Mouse (Mus musculus): Measurements from ENCODE around the gene Mrto4. TPM values are rescaled to one million over a fixed set of nuclear protein-coding genes. Genes with fewer than 3 reads are reported as not detected.
A peak's percentile ranks its signal among the peaks of the same experiment; 100 is the strongest.

Gene Mrto4
- polyA plus RNA-seq, 1 experiment from 2014 or later = 259 TPM

DNA sequence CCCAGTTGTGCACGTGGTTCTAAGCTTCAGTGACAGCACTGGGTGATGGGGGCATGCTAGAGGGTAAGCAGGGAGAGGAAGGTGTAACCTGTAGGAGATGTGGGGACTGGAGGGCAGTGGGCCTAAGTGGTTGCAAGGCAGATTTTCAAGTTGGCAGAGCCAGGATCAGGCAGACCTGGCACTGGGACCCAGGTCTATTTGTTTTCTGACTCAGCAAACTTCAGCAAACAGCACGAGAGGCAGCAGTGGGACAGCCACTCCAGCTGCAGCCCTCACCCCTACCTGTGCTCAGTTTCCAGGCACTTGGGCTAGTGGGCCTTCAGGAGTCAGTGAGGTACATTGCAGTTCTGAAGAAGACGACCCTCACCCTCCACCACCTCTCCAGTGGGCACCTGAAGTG is 4.8 kb upstream of the Mrto4 start:
- WGBS = 84% methylated on average over 3 of the region's 3 CpGs
- peaks cover 22% of the 10 kb centered on the region for H3K4me1 ChIP-seq (replicated peaks; ENCODE audit: control insufficient read depth, insufficient read depth, low read length)
- ATAC-seq (replicated peaks; ENCODE audit: low FRiP score) (no peak), DNase-seq (ENCODE audit: low spot score) (no peak)
- no peak overlapping the region for H3K27ac ChIP-seq (ENCODE audit: low read depth, low read length)
- no peak overlapping the region for H3K9ac ChIP-seq (ENCODE audit: low read depth, low read length)
- no peak overlapping the region for H3K4me2 ChIP-seq
- no peak overlapping the region for H3K4me3 ChIP-seq (ENCODE audit: low read depth, low read length)
- H3K27me3 ChIP-seq (replicated peaks; ENCODE audit: control insufficient read depth, insufficient read depth, low read length) = no peaks in the 10 kb centered on the region
- no peaks in the 10 kb centered on the region for H3K9me3 ChIP-seq (ENCODE audit: control insufficient read depth, low read length)
- H3K36me3 ChIP-seq (ENCODE audit: control insufficient read depth, insufficient read depth, low read length) = peaks cover 39% of the 10 kb centered on the region

- peak overlapping the region; percentile 72 for H3K9ac ChIP-seq (ENCODE audit: low read depth, low read length)
- peak overlapping the region; percentile 93; the same call in 1 of the 2 replicates for H3K27ac ChIP-seq (ENCODE audit: low read depth, low read length)
- H3K4me1 ChIP-seq (replicated peaks; ENCODE audit: control insufficient read depth, insufficient read depth, low read length) = peaks cover 14% of the 10 kb centered on the region
- H3K9me3 ChIP-seq (ENCODE audit: control insufficient read depth, low read length) = no peaks in the 10 kb centered on the region
- H3K4me3 ChIP-seq (ENCODE audit: low read depth, low read length) = peak overlapping the region; percentile 68
- peak overlapping the region; percentile 86 for H3K4me2 ChIP-seq
- H3K36me3 ChIP-seq (ENCODE audit: control insufficient read depth, insufficient read depth, low read length) = peaks cover 30% of the 10 kb centered on the region
- ATAC-seq (replicated peaks; ENCODE audit: low FRiP score) = peak; percentile 44
- H3K27me3 ChIP-seq (replicated peaks; ENCODE audit: control insufficient read depth, insufficient read depth, low read length) = no peaks in the 10 kb centered on the region
- under 1% methylated on average over 7 of the region's 7 CpGs for WGBS
- DNase-seq (ENCODE audit: low spot score) = no peak
These were observed 456 bp upstream of the Mrto4 start for GRCm38 (mm10) chr4:139352832-139353231.

- H3K4me2 ChIP-seq = no peak overlapping the region
- peaks cover 34% of the 10 kb centered on the region for H3K36me3 ChIP-seq (ENCODE audit: control insufficient read depth, insufficient read depth, low read length)
- H3K4me1 ChIP-seq (replicated peaks; ENCODE audit: control insufficient read depth, insufficient read depth, low read length) = peaks cover 6% of the 10 kb centered on the region
- no peaks in the 10 kb centered on the region for H3K27me3 ChIP-seq (replicated peaks; ENCODE audit: control insufficient read depth, insufficient read depth, low read length)
- ATAC-seq (replicated peaks; ENCODE audit: low FRiP score) (no peak), DNase-seq (ENCODE audit: low spot score) (no peak)
- H3K9ac ChIP-seq (ENCODE audit: low read depth, low read length) = no peak overlapping the region
- no peak overlapping the region for H3K27ac ChIP-seq (ENCODE audit: low read depth, low read length)
- no peak overlapping the region for H3K4me3 ChIP-seq (ENCODE audit: low read depth, low read length)
- WGBS = 86% methylated on average over 23 of the region's 23 CpGs
- no peaks in the 10 kb centered on the region for H3K9me3 ChIP-seq (ENCODE audit: control insufficient read depth, low read length)
These were observed 6.9 kb downstream of the Mrto4 start for GRCm38 (mm10) chr4:139345416-139346019.

- no peaks in the 10 kb centered on the region for H3K9me3 ChIP-seq (ENCODE audit: control insufficient read depth, low read length)
- DNase-seq (ENCODE audit: low spot score) (no peak), ATAC-seq (replicated peaks; ENCODE audit: low FRiP score) (no peak)
- no peak overlapping the region for H3K9ac ChIP-seq (ENCODE audit: low read depth, low read length)
- H3K4me3 ChIP-seq (ENCODE audit: low read depth, low read length) = no peak overlapping the region
- 72% methylated on average over 5 of the region's 5 CpGs for WGBS
- H3K27me3 ChIP-seq (replicated peaks; ENCODE audit: control insufficient read depth, insufficient read depth, low read length) = no peaks in the 10 kb centered on the region
- H3K36me3 ChIP-seq (ENCODE audit: control insufficient read depth, insufficient read depth, low read length) = peaks cover 25% of the 10 kb centered on the region
- H3K4me1 ChIP-seq (replicated peaks; ENCODE audit: control insufficient read depth, insufficient read depth, low read length) = peaks cover 4% of the 10 kb centered on the region; the same call in 1 of the 2 replicates
- H3K4me2 ChIP-seq = no peak overlapping the region; the same call in 1 of the 2 replicates
- no peak overlapping the region; the same call in 1 of the 2 replicates for H3K27ac ChIP-seq (ENCODE audit: low read depth, low read length)
These were observed 8.7 kb downstream of the Mrto4 start for GRCm38 (mm10) chr4:139343718-139344117.

DNA sequence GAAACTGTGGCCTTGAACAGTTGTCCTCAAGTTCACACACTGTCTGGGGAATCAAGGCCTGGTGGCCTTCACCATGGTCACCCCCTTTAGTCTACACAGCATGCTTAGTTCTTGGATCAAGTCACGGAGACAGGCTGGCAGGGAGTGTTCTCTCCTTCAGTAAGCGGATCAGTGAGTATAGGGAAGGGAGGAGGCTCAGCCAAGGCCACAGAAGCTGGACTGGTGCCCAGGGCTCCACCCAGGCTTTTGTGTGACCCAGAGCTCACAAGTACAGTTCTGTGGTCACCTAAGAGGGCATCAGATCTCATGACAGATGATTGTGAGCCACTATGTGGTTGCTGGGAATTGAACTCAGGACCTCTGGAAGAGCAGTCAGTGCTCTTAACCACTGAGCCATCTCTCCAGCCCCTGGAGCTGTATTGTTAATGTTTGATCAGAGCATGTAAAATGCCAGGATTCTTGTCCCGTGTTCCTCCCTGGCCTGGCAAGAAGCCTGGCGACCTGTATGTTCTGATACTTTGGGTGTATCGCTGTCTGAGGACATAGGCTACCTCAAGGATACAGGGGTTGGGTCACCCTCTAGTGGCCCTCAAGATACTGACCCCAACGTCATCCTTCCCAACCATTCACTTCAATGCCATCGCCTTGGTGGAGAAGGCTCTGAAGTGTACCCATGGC is 10.7 kb downstream of the Mrto4 start:
- H3K9ac ChIP-seq (ENCODE audit: low read depth, low read length) = no peak overlapping the region

GRCm38 (mm10) chr4:139340835-139341234 is 11.5 kb downstream of the Mrto4 start:
- 73% methylated on average over 4 of the region's 4 CpGs for WGBS

More for the DNA sequence above, 10.7 kb downstream of the Mrto4 start:
- DNase-seq (ENCODE audit: low spot score) (no peak), ATAC-seq (replicated peaks; ENCODE audit: low FRiP score) (no peak)
- Histone ChIP-seq H3K36me3 (ENCODE audit: control insufficient read depth, insufficient read depth, low read length) (peaks cover 8% of the 10 kb centered on the region), H3K27ac (ENCODE audit: low read depth, low read length) (no peak overlapping the region), H3K9me3 (ENCODE audit: control insufficient read depth, low read length) (no peaks in the 10 kb centered on the region), H3K27me3 (replicated peaks; ENCODE audit: control insufficient read depth, insufficient read depth, low read length) (0 out of 2 replicates have a peak, but pooled peaks cover 2% of the 10 kb centered on the region), H3K4me2 (no peak overlapping the region), H3K4me1 (replicated peaks; ENCODE audit: control insufficient read depth, insufficient read depth, low read length) (peaks cover 6% of the 10 kb centered on the region; the same call in 1 of the 2 replicates), H3K4me3 (ENCODE audit: low read depth, low read length) (no peak overlapping the region)
- 88% methylated on average over 7 of the region's 7 CpGs for WGBS

GRCm38 (mm10) chr4:139338145-139338544 is 14.2 kb downstream of the Mrto4 start:
- H3K4me2 ChIP-seq = peak overlapping the region; percentile 39
- no peaks in the 10 kb centered on the region for H3K36me3 ChIP-seq (ENCODE audit: control insufficient read depth, insufficient read depth, low read length)
- no peak overlapping the region for H3K4me3 ChIP-seq (ENCODE audit: low read depth, low read length)
- H3K27me3 ChIP-seq (replicated peaks; ENCODE audit: control insufficient read depth, insufficient read depth, low read length) = 0 out of 2 replicates have a peak, but pooled peaks cover 2% of the 10 kb centered on the region
- H3K9me3 ChIP-seq (ENCODE audit: control insufficient read depth, low read length) = no peaks in the 10 kb centered on the region
- no peak overlapping the region for H3K9ac ChIP-seq (ENCODE audit: low read depth, low read length)
- peaks cover 2% of the 10 kb centered on the region; the same call in 1 of the 2 replicates for H3K4me1 ChIP-seq (replicated peaks; ENCODE audit: control insufficient read depth, insufficient read depth, low read length)
- DNase-seq (ENCODE audit: low spot score) (no peak), ATAC-seq (replicated peaks; ENCODE audit: low FRiP score) (no peak)
- 43% methylated on average over 33 of the region's 33 CpGs for WGBS
- no peak overlapping the region for H3K27ac ChIP-seq (ENCODE audit: low read depth, low read length)

More at GRCm38 (mm10) chr4:139340835-139341234, 11.5 kb downstream of the Mrto4 start:
- Histone ChIP-seq H3K4me3 (ENCODE audit: low read depth, low read length) (no peak overlapping the region), H3K36me3 (ENCODE audit: control insufficient read depth, insufficient read depth, low read length) (0 out of 2 replicates have a peak, but pooled peaks cover 3% of the 10 kb centered on the region), H3K4me1 (replicated peaks; ENCODE audit: control insufficient read depth, insufficient read depth, low read length) (peaks cover 7% of the 10 kb centered on the region; the same call in 1 of the 2 replicates), H3K9me3 (ENCODE audit: control insufficient read depth, low read length) (no peaks in the 10 kb centered on the region), H3K27ac (ENCODE audit: low read depth, low read length) (no peak overlapping the region), H3K4me2 (no peak overlapping the region), H3K9ac (ENCODE audit: low read depth, low read length) (no peak overlapping the region), H3K27me3 (replicated peaks; ENCODE audit: control insufficient read depth, insufficient read depth, low read length) (0 out of 2 replicates have a peak, but pooled peaks cover 2% of the 10 kb centered on the region)
- DNase-seq (ENCODE audit: low spot score) (no peak), ATAC-seq (replicated peaks; ENCODE audit: low FRiP score) (no peak)

DNA sequence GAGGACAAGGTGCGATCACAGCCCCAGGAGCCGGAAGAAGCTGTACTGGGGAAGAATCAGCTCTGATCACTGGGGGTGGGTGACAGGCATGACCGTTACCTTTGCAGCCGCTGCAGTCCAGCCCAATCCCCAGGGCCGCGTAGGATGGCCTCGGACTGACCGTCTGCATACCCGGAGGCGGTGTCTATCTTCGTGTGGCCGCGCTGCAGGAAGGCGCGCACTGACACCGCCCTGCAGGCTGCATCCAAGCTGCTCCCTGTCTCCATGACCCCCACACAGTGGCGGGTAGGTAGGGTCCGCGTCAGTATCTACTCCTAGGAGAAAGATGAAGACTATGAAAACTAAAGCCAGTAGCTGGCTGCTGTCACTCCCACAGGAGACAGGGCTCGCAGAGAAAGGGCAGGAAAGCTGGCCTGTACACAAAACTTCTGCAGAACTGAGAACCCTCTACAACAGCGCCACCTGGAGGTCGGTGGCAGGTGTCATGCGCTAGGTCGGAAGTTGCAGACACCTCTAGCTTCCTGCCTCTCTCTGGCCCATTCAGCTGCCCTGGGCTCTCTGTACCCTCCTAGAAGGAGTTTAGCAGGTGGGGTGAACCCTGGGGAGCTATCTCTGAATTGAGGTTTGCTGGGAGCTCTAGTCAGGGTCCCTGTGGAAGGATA is 15.4 kb downstream of the Mrto4 start:
- Histone ChIP-seq H3K36me3 (ENCODE audit: control insufficient read depth, insufficient read depth, low read length) (no peaks in the 10 kb centered on the region), H3K27me3 (replicated peaks; ENCODE audit: control insufficient read depth, insufficient read depth, low read length) (0 out of 2 replicates have a peak, but pooled peaks cover 2% of the 10 kb centered on the region), H3K4me2 (peak overlapping the region; percentile 78), H3K9ac (ENCODE audit: low read depth, low read length) (peak overlapping the region; percentile 76), H3K4me3 (ENCODE audit: low read depth, low read length) (peak overlapping the region; percentile 62), H3K9me3 (ENCODE audit: control insufficient read depth, low read length) (no peaks in the 10 kb centered on the region), H3K4me1 (replicated peaks; ENCODE audit: control insufficient read depth, insufficient read depth, low read length) (peaks cover 2% of the 10 kb centered on the region; the same call in 1 of the 2 replicates), H3K27ac (ENCODE audit: low read depth, low read length) (peak overlapping the region; percentile 83)
- peak; percentile 87 for DNase-seq (ENCODE audit: low spot score)
- peak; percentile 76 for ATAC-seq (replicated peaks; ENCODE audit: low FRiP score)
- 8% methylated on average over 24 of the region's 24 CpGs for WGBS

Data from liver, embryonic 11.5 days (tissue).